Mouse (Mus musculus): ENCODE results near the gene 0610030E20Rik. TPM values are rescaled to one million over a fixed set of nuclear protein-coding genes. Genes with fewer than 3 reads are reported as not detected.

Gene 0610030E20Rik
- polyA plus RNA-seq, 1 experiment, result 21.8 TPM

- H3K4me1 ChIP-seq (ENCODE audit: control insufficient read depth, insufficient read depth, low read length), result peaks cover 4% of the 10 kb centered on the region; the same call in 1 of the 2 replicates
- H3K4me3 ChIP-seq (replicated peaks; ENCODE audit: control insufficient read depth, low read depth, low read length), result peak overlapping the region; percentile 90
- no peak for TF ChIP-seq CTCF (IDR thresholded peaks at IDR 0.05; ENCODE audit: control insufficient read depth, insufficient read depth, low read length)
- no peak for TF ChIP-seq POLR2A (IDR thresholded peaks at IDR 0.05; ENCODE audit: borderline replicate concordance, control insufficient read depth, low read depth, low read length)
- WGBS, result 3% methylated on average over 7 of the region's 7 CpGs
- peak overlapping the region; percentile 90 for H3K27ac ChIP-seq (ENCODE audit: control insufficient read depth, insufficient read depth, low read depth, low read length, poor library complexity)
Measured at GRCm38 (mm10) chr6:72379377-72380130, 32.4 kb downstream of the 0610030E20Rik start.

DNA sequence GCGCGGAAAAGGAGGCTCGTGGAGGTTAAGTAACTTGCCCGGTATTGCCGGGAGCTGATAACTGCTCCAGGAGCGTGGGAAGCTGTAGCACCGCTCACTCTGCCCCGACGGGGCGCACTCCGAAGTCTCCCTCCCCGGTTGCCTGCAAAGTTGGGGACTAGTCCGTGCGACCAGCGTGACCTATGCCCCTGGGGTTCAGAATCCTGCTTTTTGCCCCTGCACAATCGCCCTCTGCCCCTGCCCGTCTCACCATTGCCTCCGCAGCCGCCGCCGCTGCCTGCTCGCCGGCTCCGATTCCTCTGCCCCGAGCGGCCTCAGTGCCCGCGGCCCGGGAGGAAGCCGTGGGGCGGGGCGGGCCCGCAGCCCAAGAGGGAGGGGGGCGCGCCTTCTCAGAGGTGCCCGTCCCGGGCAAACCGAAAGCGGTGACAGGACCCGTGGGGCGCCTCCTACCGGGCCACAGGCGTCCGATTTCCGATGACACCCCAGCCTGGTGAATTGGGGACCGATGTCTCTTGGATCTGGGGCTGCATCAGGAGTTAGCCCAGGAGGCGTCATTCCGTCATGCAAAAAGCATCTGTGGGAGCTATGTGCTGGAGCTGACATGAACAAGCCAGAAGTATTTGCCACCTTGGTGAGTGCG, 33.1 kb downstream of the 0610030E20Rik start, which contains the start of gene Vamp5:
Gene Vamp5, minus strand, starts transcription at position 338 of the 640 bp plus-strand sequence.
- no peaks in the 10 kb centered on the region; the same call in 1 of the 2 replicates for H3K4me1 ChIP-seq (ENCODE audit: control insufficient read depth, insufficient read depth, low read length)
- H3K27ac ChIP-seq (ENCODE audit: control insufficient read depth, insufficient read depth, low read depth, low read length, poor library complexity), result peak within 1 kb of the TSS; percentile 90
- TF ChIP-seq POLR2A (IDR thresholded peaks at IDR 0.05; ENCODE audit: borderline replicate concordance, control insufficient read depth, low read depth, low read length), result peak; percentile 51; the same call in 1 of the 2 replicates
- TF ChIP-seq CTCF (IDR thresholded peaks at IDR 0.05; ENCODE audit: control insufficient read depth, insufficient read depth, low read length), result peak; percentile 59
- peak within 1 kb of the TSS; percentile 90 for H3K4me3 ChIP-seq (replicated peaks; ENCODE audit: control insufficient read depth, low read depth, low read length)
- under 1% methylated on average over 49 of the region's 49 CpGs for WGBS

DNA sequence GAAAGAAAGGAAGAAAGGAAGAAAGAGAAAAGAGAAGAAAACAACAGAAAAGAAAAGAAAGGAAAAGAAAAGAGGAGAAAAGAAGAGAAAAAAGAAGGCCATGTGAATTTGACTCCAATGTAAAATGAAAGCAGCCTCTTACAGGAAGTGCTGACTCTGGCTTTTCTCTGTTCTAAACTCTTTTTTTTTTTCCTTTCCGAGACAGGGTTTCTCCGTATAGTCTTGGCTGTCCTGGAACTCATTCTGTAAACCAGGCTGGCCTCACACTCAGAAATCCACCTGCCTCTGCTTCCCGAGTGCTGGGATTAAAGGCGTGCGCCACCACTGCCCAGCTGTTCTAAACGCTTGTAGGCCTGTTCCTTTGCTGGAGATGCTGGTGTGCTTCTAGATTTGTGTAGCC, 35.4 kb downstream of the 0610030E20Rik start:
- peaks cover 1% of the 10 kb centered on the region; the same call in 1 of the 2 replicates for H3K4me1 ChIP-seq (ENCODE audit: control insufficient read depth, insufficient read depth, low read length)
- 53% methylated on average over 6 of the region's 6 CpGs for WGBS

DNA sequence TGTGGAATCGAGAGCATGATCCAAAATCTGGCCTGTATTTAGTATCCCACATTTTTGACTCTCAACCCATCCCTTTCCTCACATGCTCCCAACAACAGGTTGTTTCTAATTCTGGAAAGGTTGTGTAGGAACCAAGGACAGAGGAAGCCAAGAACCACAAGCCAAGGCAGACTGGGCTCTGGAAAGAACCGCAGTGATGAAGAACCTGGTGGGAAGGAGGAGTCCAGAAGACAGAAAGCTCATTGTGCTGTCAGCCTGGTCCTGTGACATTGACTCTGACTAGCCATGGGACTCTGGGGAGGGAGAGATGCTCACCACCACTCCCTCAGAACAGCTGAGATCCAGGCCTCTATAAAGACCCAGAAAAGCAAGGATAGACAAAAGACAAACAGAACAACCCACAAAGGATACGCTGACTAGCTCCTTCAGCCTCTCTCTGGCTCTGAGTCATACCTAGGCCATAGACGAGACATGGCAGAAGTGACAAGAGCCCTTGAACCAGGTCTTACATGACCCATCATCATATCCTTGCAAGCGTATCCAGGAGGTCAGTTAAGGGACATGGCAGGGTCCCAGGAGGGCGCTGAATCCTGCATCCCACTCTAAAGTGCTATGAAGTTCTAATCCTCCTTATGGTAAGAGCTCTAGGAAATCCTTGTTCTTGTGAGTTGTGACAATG, 36.2 kb downstream of the 0610030E20Rik start:
- H3K27ac ChIP-seq (ENCODE audit: control insufficient read depth, insufficient read depth, low read depth, low read length, poor library complexity), result peak overlapping the region; percentile 4; the same call in 1 of the 2 replicates
- 68% methylated on average over 6 of the region's 6 CpGs for WGBS
- TF ChIP-seq POLR2A (IDR thresholded peaks at IDR 0.05; ENCODE audit: borderline replicate concordance, control insufficient read depth, low read depth, low read length) (no peak), CTCF (IDR thresholded peaks at IDR 0.05; ENCODE audit: control insufficient read depth, insufficient read depth, low read length) (no peak)
- peaks cover 2% of the 10 kb centered on the region; the same call in 1 of the 2 replicates for H3K4me1 ChIP-seq (ENCODE audit: control insufficient read depth, insufficient read depth, low read length)
- no peak overlapping the region for H3K4me3 ChIP-seq (replicated peaks; ENCODE audit: control insufficient read depth, low read depth, low read length)

More for the DNA sequence above, 35.4 kb downstream of the 0610030E20Rik start:
- H3K27ac ChIP-seq (ENCODE audit: control insufficient read depth, insufficient read depth, low read depth, low read length, poor library complexity), result no peak overlapping the region
- TF ChIP-seq CTCF (IDR thresholded peaks at IDR 0.05; ENCODE audit: control insufficient read depth, insufficient read depth, low read length) (no peak), POLR2A (IDR thresholded peaks at IDR 0.05; ENCODE audit: borderline replicate concordance, control insufficient read depth, low read depth, low read length) (no peak)
- no peak overlapping the region for H3K4me3 ChIP-seq (replicated peaks; ENCODE audit: control insufficient read depth, low read depth, low read length)

GRCm38 (mm10) chr6:72383952-72384351, 36.8 kb downstream of the 0610030E20Rik start:
- Histone ChIP-seq H3K4me3 (replicated peaks; ENCODE audit: control insufficient read depth, low read depth, low read length) (no peak overlapping the region), H3K4me1 (ENCODE audit: control insufficient read depth, insufficient read depth, low read length) (peaks cover 3% of the 10 kb centered on the region), H3K27ac (ENCODE audit: control insufficient read depth, insufficient read depth, low read depth, low read length, poor library complexity) (peak overlapping the region; percentile 4; the same call in 1 of the 2 replicates)
- TF ChIP-seq POLR2A (IDR thresholded peaks at IDR 0.05; ENCODE audit: borderline replicate concordance, control insufficient read depth, low read depth, low read length) (no peak), CTCF (IDR thresholded peaks at IDR 0.05; ENCODE audit: control insufficient read depth, insufficient read depth, low read length) (no peak)
- 65% methylated on average over 7 of the region's 7 CpGs for WGBS

DNA sequence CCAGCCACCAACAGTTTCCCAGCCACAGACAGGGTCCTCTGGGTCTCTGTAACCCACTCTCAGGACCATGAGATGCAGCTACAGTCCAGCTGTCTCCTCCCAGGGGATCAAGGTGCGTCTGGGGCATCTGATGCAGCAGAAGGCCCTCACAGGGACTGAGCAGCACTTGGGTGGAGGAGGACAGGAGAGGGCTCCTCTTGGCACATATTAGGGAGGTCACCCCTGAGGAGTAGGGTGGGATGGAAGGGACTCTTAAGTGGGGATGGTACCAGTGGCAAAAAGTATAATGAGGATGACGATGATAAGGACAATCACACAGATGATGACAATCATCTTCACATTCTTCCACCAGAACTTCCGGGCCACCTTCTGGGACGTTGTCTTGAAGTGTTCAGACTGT, 38.1 kb downstream of the 0610030E20Rik start:
- H3K4me1 ChIP-seq (ENCODE audit: control insufficient read depth, insufficient read depth, low read length), result peaks cover 4% of the 10 kb centered on the region

GRCm38 (mm10) chr6:72386561-72386960, 39.4 kb downstream of the 0610030E20Rik start:
- Histone ChIP-seq H3K4me3 (replicated peaks; ENCODE audit: control insufficient read depth, low read depth, low read length) (no peak overlapping the region), H3K27ac (ENCODE audit: control insufficient read depth, insufficient read depth, low read depth, low read length, poor library complexity) (no peak overlapping the region), H3K4me1 (ENCODE audit: control insufficient read depth, insufficient read depth, low read length) (peaks cover 4% of the 10 kb centered on the region)
- 80% methylated on average over 2 of the region's 2 CpGs for WGBS
- TF ChIP-seq CTCF (IDR thresholded peaks at IDR 0.05; ENCODE audit: control insufficient read depth, insufficient read depth, low read length), result no peak
- no peak for TF ChIP-seq POLR2A (IDR thresholded peaks at IDR 0.05; ENCODE audit: borderline replicate concordance, control insufficient read depth, low read depth, low read length)

More for the DNA sequence above, 38.1 kb downstream of the 0610030E20Rik start:
- TF ChIP-seq CTCF (IDR thresholded peaks at IDR 0.05; ENCODE audit: control insufficient read depth, insufficient read depth, low read length) (no peak), POLR2A (IDR thresholded peaks at IDR 0.05; ENCODE audit: borderline replicate concordance, control insufficient read depth, low read depth, low read length) (no peak)
- WGBS, result 69% methylated on average over 4 of the region's 4 CpGs
- no peak overlapping the region for H3K27ac ChIP-seq (ENCODE audit: control insufficient read depth, insufficient read depth, low read depth, low read length, poor library complexity)
- no peak overlapping the region for H3K4me3 ChIP-seq (replicated peaks; ENCODE audit: control insufficient read depth, low read depth, low read length)
